Mouse (Mus musculus) urinary bladder, adult 18-20 months (tissue): Measurements from ENCODE around the gene Vwa5b1.

ENCODE experiments used
- DNase-seq, 2 experiments: peaks; one replicate each; pipeline ENCODE4 v3.0.0; 2022; ENCODE audit warnings: low spot score in 2 of 2, mixed read lengths in 2 of 2

Gene Vwa5b1

GRCm38 (mm10) chr4:138576661-138577060, 59.0 kb downstream of the Vwa5b1 start:
- no peak for DNase-seq

GRCm38 (mm10) chr4:138574800-138575606, 60.7 kb downstream of the Vwa5b1 start:
- DNase-seq: no peak

GRCm38 (mm10) chr4:138569928-138570327, 65.8 kb downstream of the Vwa5b1 start:
- no peak for DNase-seq

- DNase-seq: no peak
Measured at GRCm38 (mm10) chr4:138568275-138568674, 67.4 kb downstream of the Vwa5b1 start.

- peak; percentile 49 to 56 for DNase-seq
Measured at GRCm38 (mm10) chr4:138561986-138562385, 73.7 kb downstream of the Vwa5b1 start.

GRCm38 (mm10) chr4:138555531-138555930, 80.2 kb downstream of the Vwa5b1 start:
- peak in 1 of 2 experiments; percentile 33 for DNase-seq

GRCm38 (mm10) chr4:138554934-138555333, 80.8 kb downstream of the Vwa5b1 start:
- no peak for DNase-seq

- no peak for DNase-seq
Measured at GRCm38 (mm10) chr4:138554302-138554701, 81.4 kb downstream of the Vwa5b1 start.

- DNase-seq: no peak
Measured at GRCm38 (mm10) chr4:138553516-138553933, 82.2 kb downstream of the Vwa5b1 start.

GRCm38 (mm10) chr4:138553116-138553515, 82.6 kb downstream of the Vwa5b1 start:
- DNase-seq: no peak

- DNase-seq: no peak
Measured at GRCm38 (mm10) chr4:138551601-138552000, 84.1 kb downstream of the Vwa5b1 start.

- DNase-seq: no peak
Measured at GRCm38 (mm10) chr4:138550557-138550956, 85.1 kb downstream of the Vwa5b1 start.

- no peak for DNase-seq
Measured at GRCm38 (mm10) chr4:138548960-138549359, 86.7 kb downstream of the Vwa5b1 start.

GRCm38 (mm10) chr4:138548124-138548561, 87.5 kb downstream of the Vwa5b1 start:
- DNase-seq: no peak

GRCm38 (mm10) chr4:138547556-138547955, 88.1 kb downstream of the Vwa5b1 start:
- no peak for DNase-seq

GRCm38 (mm10) chr4:138547041-138547440, 88.6 kb downstream of the Vwa5b1 start:
- no peak for DNase-seq

- no peak for DNase-seq
Measured at GRCm38 (mm10) chr4:138546241-138546640, 89.4 kb downstream of the Vwa5b1 start.

- peak in 1 of 2 experiments; percentile 34 for DNase-seq
Measured at GRCm38 (mm10) chr4:138543177-138543576, 92.5 kb downstream of the Vwa5b1 start.

GRCm38 (mm10) chr4:138538084-138538449, 97.6 kb downstream of the Vwa5b1 start:
- DNase-seq: no peak

- DNase-seq: no peak
Measured at GRCm38 (mm10) chr4:138537210-138538083, 98.2 kb downstream of the Vwa5b1 start.

- DNase-seq: no peak
Measured at GRCm38 (mm10) chr4:138535610-138536009, 100.1 kb downstream of the Vwa5b1 start.

GRCm38 (mm10) chr4:138533877-138534276, 101.8 kb downstream of the Vwa5b1 start:
- no peak for DNase-seq

GRCm38 (mm10) chr4:138531761-138532160, 103.9 kb downstream of the Vwa5b1 start:
- no peak for DNase-seq
